Mouse (Mus musculus) neural tube, embryonic 14.5 days (tissue): ENCODE results near the gene Rnft2. TPM values are rescaled to one million over a fixed set of nuclear protein-coding genes. Genes with fewer than 3 reads are reported as not detected.

Source experiments
- ATAC-seq: fragments of 200-750 bp; cut with Nextera tagmentation; 2 replicates; pipeline ENCODE4 v1.8.0; 2017; ENCODE audit warnings: low read depth, mild to moderate bottlenecking, moderate TSS enrichment, moderate library complexity
- H3K27ac ChIP-seq: fragments of 300-500 bp; sonication (generic); 2 replicates; pipeline ENCODE4 v1.5.1; 2014; ENCODE audit warnings: low read depth, mild to moderate bottlenecking, control low read depth, low read length, moderate library complexity, mixed read lengths
- H3K27me3 ChIP-seq: fragments of 300-500 bp; sonication (generic); 2 replicates; pipeline ENCODE4 v1.6.1; 2014; ENCODE audit warnings: low read length; ENCODE audit not compliant: control insufficient read depth, insufficient read depth
- H3K36me3 ChIP-seq: fragments of 300-500 bp; sonication (generic); 2 replicates; pipeline ENCODE4 v1.6.1; 2014; ENCODE audit warnings: low read length, mixed read lengths; ENCODE audit not compliant: control insufficient read depth, insufficient read depth
- H3K4me1 ChIP-seq: fragments of 300-500 bp; sonication (generic); 2 replicates; pipeline ENCODE4 v1.6.1; 2014; ENCODE audit warnings: low read length; ENCODE audit not compliant: control insufficient read depth, insufficient read depth
- H3K4me2 ChIP-seq: fragments of 300-500 bp; sonication (generic); 2 replicates; pipeline ENCODE4 v1.6.1; 2014; ENCODE audit warnings: mild to moderate bottlenecking, low read depth, low read length, control low read depth
- H3K4me3 ChIP-seq: fragments of 300-500 bp; sonication (generic); 2 replicates; pipeline ENCODE4 v1.5.1; 2014; ENCODE audit warnings: low read depth, low read length, control low read depth, mixed read lengths
- H3K9ac ChIP-seq: fragments of 300-500 bp; sonication (generic); replicated peaks from 2 replicates; pipeline ENCODE4 v1.6.1; 2014; ENCODE audit warnings: low read depth, mild to moderate bottlenecking, control low read depth, low read length, mixed read lengths
- H3K9me3 ChIP-seq: fragments of 300-500 bp; sonication (generic); 2 replicates; pipeline ENCODE4 v1.6.1; 2016; ENCODE audit warnings: low read length; ENCODE audit not compliant: control insufficient read depth
- WGBS: fragments of 180-500 bp; shearing (Covaris S2); extraction: QIAGEN DNeasy Blood & Tissue Kit; methylation state at CpG from one replicate; pipeline ENCODE4 v1.1.7; 2014; 5-methylcytosine and 5-hydroxymethylcytosine counted together
- polyA plus RNA-seq: library from polyadenylated mRNA; unstranded; fragments of >200 nt; fragmentation: Nextera tagmentation; extraction: Ambion mirVana; gene quantifications from 2 replicates; pipeline ENCODE4 v1.2.1, GENCODE M21; 2014

The Rnft2 gene
- polyA plus RNA-seq, 1 experiment from 2014 or later: 20.3 TPM

GRCm38 (mm10) chr5:118273446-118273845 is 28.5 kb upstream of the Rnft2 start:
- Histone ChIP-seq H3K27ac (no peak overlapping the region), H3K9me3 (no peaks in the 10 kb centered on the region), H3K36me3 (no peaks in the 10 kb centered on the region), H3K4me1 (peaks cover 30% of the 10 kb centered on the region), H3K9ac (no peak overlapping the region), H3K4me2 (no peak overlapping the region), H3K27me3 (no peaks in the 10 kb centered on the region), H3K4me3 (no peak overlapping the region)
- WGBS: 55% methylated on average over 7 of the region's 7 CpGs
- no peak for ATAC-seq

GRCm38 (mm10) chr5:118271449-118272110 is 26.7 kb upstream of the Rnft2 start:
- ATAC-seq: no peak
- no peaks in the 10 kb centered on the region for H3K27me3 ChIP-seq
- H3K4me3 ChIP-seq: no peak overlapping the region
- H3K4me2 ChIP-seq: no peak overlapping the region
- no peak overlapping the region for H3K27ac ChIP-seq
- H3K36me3 ChIP-seq: no peaks in the 10 kb centered on the region
- no peak overlapping the region for H3K9ac ChIP-seq
- H3K9me3 ChIP-seq: no peaks in the 10 kb centered on the region
- H3K4me1 ChIP-seq: peaks cover 26% of the 10 kb centered on the region
- 72% methylated on average over 10 of the region's 10 CpGs for WGBS

DNA sequence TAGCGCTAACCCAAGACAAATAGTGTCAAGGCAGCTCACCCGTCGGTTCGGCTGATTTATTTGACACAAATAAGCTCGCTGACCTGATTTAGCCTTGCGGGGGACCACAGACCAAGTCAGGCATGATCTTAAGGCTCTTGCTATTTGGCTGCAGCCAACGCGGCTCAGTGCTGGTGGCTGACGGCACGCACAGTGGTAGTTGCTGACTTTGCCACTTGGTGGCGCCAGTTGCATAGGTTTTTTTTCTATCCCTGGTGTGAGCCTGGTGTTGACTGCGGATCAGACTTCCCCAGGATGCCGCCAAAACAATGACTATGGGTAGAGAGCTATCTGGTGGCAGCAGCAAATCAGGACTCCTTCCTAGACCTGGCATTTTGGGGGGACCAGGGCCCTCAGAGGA is 24.1 kb upstream of the Rnft2 start:
- H3K4me3 ChIP-seq: no peak overlapping the region
- peak overlapping the region; percentile 32; the same call in 1 of the 2 replicates for H3K4me2 ChIP-seq
- no peaks in the 10 kb centered on the region for H3K9me3 ChIP-seq
- no peaks in the 10 kb centered on the region for H3K27me3 ChIP-seq
- peak; percentile 91 for ATAC-seq
- H3K36me3 ChIP-seq: no peaks in the 10 kb centered on the region
- WGBS: 2% methylated on average over 13 of the region's 13 CpGs
- no peak overlapping the region for H3K27ac ChIP-seq
- no peak overlapping the region; the same call in 1 of the 2 replicates for H3K9ac ChIP-seq
- H3K4me1 ChIP-seq: peaks cover 12% of the 10 kb centered on the region; the same call in 1 of the 2 replicates

DNA sequence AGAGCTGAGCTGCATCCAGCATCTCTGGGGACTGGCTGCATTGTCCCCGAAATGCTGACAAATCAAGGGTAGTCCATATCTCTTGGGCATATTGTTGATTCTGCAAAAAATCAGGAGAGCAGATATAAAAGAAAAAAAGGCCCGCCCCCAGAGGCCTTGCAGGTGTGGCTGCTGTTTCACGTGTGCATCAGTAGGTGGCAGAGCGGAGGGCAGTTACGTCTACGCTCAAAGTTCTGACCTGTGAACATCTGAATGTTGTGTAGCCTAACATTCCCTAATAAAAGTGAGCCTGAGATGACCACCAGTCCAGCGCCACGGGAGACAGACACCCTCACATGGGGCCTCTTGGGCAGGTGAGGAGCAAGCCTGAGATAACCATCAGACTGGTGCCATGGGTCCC is 21.4 kb upstream of the Rnft2 start:
- H3K27me3 ChIP-seq: no peaks in the 10 kb centered on the region

DNA sequence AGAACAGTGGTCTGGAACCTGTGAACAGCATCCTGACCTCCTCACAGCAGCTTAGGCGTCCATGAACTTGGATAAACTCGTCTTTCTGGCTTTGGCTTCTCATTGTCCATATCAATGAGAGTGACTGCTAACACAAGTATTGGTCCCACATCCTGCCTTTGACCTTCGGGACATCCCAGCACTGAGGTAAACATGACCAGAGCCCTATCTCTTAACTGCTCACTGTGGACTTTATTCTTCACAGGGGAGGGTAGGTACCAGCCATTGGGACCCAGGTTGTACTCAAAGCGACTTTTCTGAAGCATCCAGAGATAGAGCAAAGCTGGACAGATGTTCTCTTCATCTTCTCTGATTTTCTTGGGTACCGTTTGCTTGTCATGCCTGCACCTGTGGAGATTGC is 20.4 kb upstream of the Rnft2 start:
- Histone ChIP-seq H3K4me2 (no peak overlapping the region), H3K4me1 (peaks cover 6% of the 10 kb centered on the region; the same call in 1 of the 2 replicates), H3K27ac (no peak overlapping the region), H3K9me3 (no peaks in the 10 kb centered on the region), H3K9ac (no peak overlapping the region), H3K36me3 (peaks cover 12% of the 10 kb centered on the region), H3K27me3 (no peaks in the 10 kb centered on the region), H3K4me3 (no peak overlapping the region)
- WGBS: 86% methylated on average over 5 of the region's 5 CpGs
- no peak for ATAC-seq

More for the DNA sequence above, 21.4 kb upstream of the Rnft2 start:
- H3K4me2 ChIP-seq: no peak overlapping the region
- whole genome bisulfite sequencing: 42% methylated on average over 8 of the region's 8 CpGs
- no peak overlapping the region for H3K9ac ChIP-seq
- no peak overlapping the region for H3K4me3 ChIP-seq
- H3K36me3 ChIP-seq: peaks cover 5% of the 10 kb centered on the region
- H3K9me3 ChIP-seq: no peaks in the 10 kb centered on the region
- ATAC-seq: no peak
- no peak overlapping the region for H3K27ac ChIP-seq
- H3K4me1 ChIP-seq: peaks cover 6% of the 10 kb centered on the region; the same call in 1 of the 2 replicates

- Histone ChIP-seq H3K4me1 (peaks cover 5% of the 10 kb centered on the region; the same call in 1 of the 2 replicates), H3K9ac (no peak overlapping the region), H3K36me3 (peaks cover 21% of the 10 kb centered on the region), H3K9me3 (no peaks in the 10 kb centered on the region), H3K27ac (no peak overlapping the region), H3K27me3 (no peaks in the 10 kb centered on the region), H3K4me3 (no peak overlapping the region), H3K4me2 (no peak overlapping the region)
- WGBS: 58% methylated on average over 9 of the region's 9 CpGs
- no peak for ATAC-seq
Measured at GRCm38 (mm10) chr5:118264279-118264678, 19.4 kb upstream of the Rnft2 start.

DNA sequence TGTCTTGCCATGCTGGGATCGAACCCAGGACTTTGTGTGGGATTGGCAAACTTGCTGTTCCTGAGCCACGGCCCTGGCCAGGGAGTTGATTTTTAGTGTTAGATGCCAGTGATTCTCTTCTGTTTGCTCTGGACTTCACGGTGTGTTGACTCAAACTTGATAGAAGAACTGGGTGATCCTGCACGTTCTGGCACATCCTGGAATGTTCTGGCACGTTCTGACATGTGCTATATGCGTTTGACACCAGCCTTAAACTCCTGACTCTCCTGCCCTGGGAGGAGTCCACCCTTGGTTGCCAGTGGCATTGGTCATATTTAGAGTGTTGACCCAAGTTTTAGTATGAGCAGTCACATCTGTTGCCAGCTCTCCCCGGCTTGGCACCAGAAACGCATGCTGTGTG is 17.5 kb upstream of the Rnft2 start:
- H3K27me3 ChIP-seq: no peaks in the 10 kb centered on the region
- no peaks in the 10 kb centered on the region for H3K9me3 ChIP-seq
- no peak overlapping the region for H3K9ac ChIP-seq
- 93% methylated on average over 8 of the region's 8 CpGs for WGBS
- H3K4me2 ChIP-seq: no peak overlapping the region
- no peaks in the 10 kb centered on the region for H3K4me1 ChIP-seq
- no peak overlapping the region for H3K4me3 ChIP-seq
- no peak overlapping the region for H3K27ac ChIP-seq
- no peak for ATAC-seq
- H3K36me3 ChIP-seq: peaks cover 26% of the 10 kb centered on the region

- no peak for ATAC-seq
- WGBS: 95% methylated on average over 9 of the region's 9 CpGs
Measured at GRCm38 (mm10) chr5:118261181-118261580, 16.3 kb upstream of the Rnft2 start.

GRCm38 (mm10) chr5:118260642-118261041 is 15.7 kb upstream of the Rnft2 start:
- WGBS: 90% methylated on average over 11 of the region's 11 CpGs
- Histone ChIP-seq H3K36me3 (peaks cover 29% of the 10 kb centered on the region), H3K4me1 (no peaks in the 10 kb centered on the region), H3K9ac (no peak overlapping the region), H3K9me3 (no peaks in the 10 kb centered on the region), H3K27me3 (no peaks in the 10 kb centered on the region), H3K4me3 (no peak overlapping the region), H3K4me2 (no peak overlapping the region), H3K27ac (no peak overlapping the region)
- no peak for ATAC-seq

More at GRCm38 (mm10) chr5:118261181-118261580, 16.3 kb upstream of the Rnft2 start:
- no peak overlapping the region for H3K4me3 ChIP-seq
- H3K36me3 ChIP-seq: peaks cover 29% of the 10 kb centered on the region
- no peaks in the 10 kb centered on the region for H3K9me3 ChIP-seq
- no peaks in the 10 kb centered on the region for H3K27me3 ChIP-seq
- H3K4me1 ChIP-seq: no peaks in the 10 kb centered on the region
- no peak overlapping the region for H3K9ac ChIP-seq
- no peak overlapping the region for H3K4me2 ChIP-seq
- H3K27ac ChIP-seq: no peak overlapping the region
